Mouse (Mus musculus) small intestine, adult 2 months (tissue): ENCODE results near the gene Dyrk4.

ENCODE experiments used
- CTCF ChIP-seq: fragments of 200-500 bp; IDR thresholded peaks from 2 replicates; pipeline ENCODE4 v1.5.1; 2012; ENCODE audit warnings: low read depth, mild to moderate bottlenecking, control low read depth, inconsistent platforms, low read length, moderate library complexity, mixed read lengths; ENCODE audit not compliant: insufficient replicate concordance, insufficient read length; ENCODE audit errors: extremely low read depth
- POLR2A ChIP-seq: fragments of 200-500 bp; IDR thresholded peaks from 2 replicates; pipeline ENCODE4 v1.6.1; 2012; ENCODE audit warnings: low read depth, mild to moderate bottlenecking, control low read depth, inconsistent platforms, low read length, moderate library complexity

GRCm38 (mm10) chr6:126932896-126933295, 11.3 kb upstream of the Dyrk4 start:
- TF ChIP-seq POLR2A, result no peak
- no peak for TF ChIP-seq CTCF
